Comparison of ENCODE assay signal across 8 mouse cellular contexts in the genomic region with DNA sequence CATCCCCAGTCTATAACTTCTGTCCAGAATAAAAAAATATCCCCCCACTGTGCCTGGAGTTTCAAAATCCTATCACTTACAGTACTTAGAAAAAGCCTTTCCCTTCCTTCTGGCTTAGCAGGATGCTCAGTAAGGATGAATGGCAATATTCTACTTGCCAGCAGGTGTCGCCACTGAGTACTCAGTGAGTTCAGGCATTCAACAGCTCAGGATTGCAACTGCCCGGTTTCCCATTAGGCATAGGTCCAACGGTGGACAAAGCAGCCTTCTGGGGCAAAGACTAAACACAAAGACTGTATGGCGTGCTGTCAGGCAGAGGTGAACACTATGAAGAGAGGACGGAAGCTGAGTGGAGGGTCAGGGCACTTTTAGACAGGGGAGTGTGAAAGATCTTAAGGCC.
DNase-seq lines count a peak whose midpoint lies in the region; ATAC-seq and TF ChIP-seq lines count a peak whose summit lies in the region.

No protein-coding gene starts in this region.

- peak; percentile 95; the same call in 1 of the 2 replicates for TF ChIP-seq CTCF in gastrocnemius, adult 2 months (IDR thresholded peaks at IDR 0.05)
- TF ChIP-seq CTCF in kidney, postnatal 0 days (IDR thresholded peaks at IDR 0.05; ENCODE audit: low read depth) = peak; percentile 95
- 0 out of 2 replicates have a peak, but pooled peaks have one; percentile 30 for TF ChIP-seq CTCF in olfactory bulb, adult 2 months (IDR thresholded peaks at IDR 0.05; ENCODE audit: insufficient read depth, low read depth, low read length)

- DNase-seq in 3134 (ENCODE audit: extremely low read depth, insufficient read length, low spot score) = peak; percentile 9
- DNase-seq in T-cell, adult 2 months (ENCODE audit: low spot score) = peak; percentile 22
- DNase-seq in cerebellum, postnatal 25 days = peak; percentile 84 to 92
- peak; percentile 69 for DNase-seq in gastrocnemius, adult 2 months
- peak; percentile 89 for DNase-seq in kidney, postnatal 0 days (ENCODE audit: low spot score)
- DNase-seq in liver, embryonic 11.5 days (ENCODE audit: low spot score) = peak; percentile 56
- peak; percentile 55 for DNase-seq in thymus, postnatal 0 days (ENCODE audit: low spot score)

- no peaks in the 10 kb centered on the region for H3K36me3 ChIP-seq in kidney, postnatal 0 days (ENCODE audit: insufficient read depth, low read length)
- no peaks in the 10 kb centered on the region for H3K36me3 ChIP-seq in liver, embryonic 11.5 days (ENCODE audit: control insufficient read depth, insufficient read depth, low read length)

- H3K9me3 ChIP-seq in kidney, postnatal 0 days (replicated peaks; ENCODE audit: low read length) = no peaks in the 10 kb centered on the region
- H3K9me3 ChIP-seq in liver, embryonic 11.5 days (ENCODE audit: control insufficient read depth, low read length) = no peaks in the 10 kb centered on the region

- no peak overlapping the region for H3K4me3 ChIP-seq in gastrocnemius, adult 2 months
- H3K4me3 ChIP-seq in kidney, postnatal 0 days (replicated peaks; ENCODE audit: low read depth, low read length) = no peak overlapping the region
- no peak overlapping the region for H3K4me3 ChIP-seq in liver, embryonic 11.5 days (ENCODE audit: low read depth, low read length)
- H3K4me3 ChIP-seq in olfactory bulb, adult 2 months (ENCODE audit: insufficient read depth, low read depth, low read length) = no peak overlapping the region

- intact Hi-C loops in gastrocnemius, adult 2 months (cut with DNase I) = loop anchor here (1.0 to 5.0 kb wide), 2 partner anchors 520 to 533 kb away; no protein-coding TSS in a partner anchor

- H3K4me2 ChIP-seq in kidney, postnatal 0 days (ENCODE audit: low read length) = no peak overlapping the region
- H3K4me2 ChIP-seq in liver, embryonic 11.5 days = no peak overlapping the region

- no peaks in the 10 kb centered on the region for H3K4me1 ChIP-seq in kidney, postnatal 0 days (replicated peaks; ENCODE audit: insufficient read depth, low read length)
- no peaks in the 10 kb centered on the region for H3K4me1 ChIP-seq in liver, embryonic 11.5 days (replicated peaks; ENCODE audit: control insufficient read depth, insufficient read depth, low read length)
- peaks cover 20% of the 10 kb centered on the region for H3K4me1 ChIP-seq in olfactory bulb, adult 2 months (ENCODE audit: control insufficient read depth, insufficient read depth, low read length)

- no peak overlapping the region for H3K9ac ChIP-seq in kidney, postnatal 0 days (ENCODE audit: low read depth, low read length)
- H3K9ac ChIP-seq in liver, embryonic 11.5 days (ENCODE audit: low read depth, low read length) = no peak overlapping the region

- no peak for TF ChIP-seq POLR2A in olfactory bulb, adult 2 months (IDR thresholded peaks at IDR 0.05; ENCODE audit: insufficient read depth, low read depth, low read length)

- 0 out of 2 replicates have a peak, but pooled peaks cover 9% of the 10 kb centered on the region for H3K27me3 ChIP-seq in kidney, postnatal 0 days (ENCODE audit: insufficient read depth, low read length)
- H3K27me3 ChIP-seq in liver, embryonic 11.5 days (replicated peaks; ENCODE audit: control insufficient read depth, insufficient read depth, low read length) = no peaks in the 10 kb centered on the region

- no peak overlapping the region for H3K27ac ChIP-seq in gastrocnemius, adult 2 months
- no peak overlapping the region for H3K27ac ChIP-seq in kidney, postnatal 0 days
- no peak overlapping the region for H3K27ac ChIP-seq in liver, embryonic 11.5 days (ENCODE audit: low read depth, low read length)
- H3K27ac ChIP-seq in olfactory bulb, adult 2 months (ENCODE audit: insufficient read depth, low read depth, low read length) = no peak overlapping the region

- WGBS in kidney, postnatal 0 days = 6% methylated on average over 5 of the region's 5 CpGs
- 11% methylated on average over 5 of the region's 5 CpGs for WGBS in liver, embryonic 11.5 days
- WGBS in olfactory bulb, adult 2 months = 6% methylated on average over 5 of the region's 5 CpGs

- ATAC-seq in kidney, postnatal 0 days (replicated peaks; ENCODE audit: low FRiP score, low read depth) = no peak
- ATAC-seq in liver, embryonic 11.5 days (replicated peaks; ENCODE audit: low FRiP score) = no peak

Comparison
In these comparisons a context has a peak if more than half of its experiments do, and no peak if none do; other contexts are left out.
1. DNase-seq: peak in every context shown above with its lines; median percentile 89 in kidney, postnatal 0 days; 88 in cerebellum, postnatal 25 days; 69 in gastrocnemius, adult 2 months; 56 in liver, embryonic 11.5 days; 55 in thymus, postnatal 0 days; 22 in T-cell, adult 2 months; 9 in 3134.
2. CTCF ChIP-seq: peak in every context shown above with its lines; median percentile 95 in gastrocnemius, adult 2 months; 95 in kidney, postnatal 0 days; 30 in olfactory bulb, adult 2 months.